Mouse (Mus musculus): ENCODE measurements around the gene Dnajc8.
"Not testable (repeated sequence)": the region's sequence is repeated elsewhere in the genome, so short reads cannot be mapped to it uniquely, and the experiment has no call there.

The Dnajc8 gene

GRCm38 (mm10) chr4:132567361-132567779 lies 32.0 kb downstream of the Dnajc8 start:
- peak; percentile 34 for DNase-seq (ENCODE audit: low read depth, low spot score)

DNA sequence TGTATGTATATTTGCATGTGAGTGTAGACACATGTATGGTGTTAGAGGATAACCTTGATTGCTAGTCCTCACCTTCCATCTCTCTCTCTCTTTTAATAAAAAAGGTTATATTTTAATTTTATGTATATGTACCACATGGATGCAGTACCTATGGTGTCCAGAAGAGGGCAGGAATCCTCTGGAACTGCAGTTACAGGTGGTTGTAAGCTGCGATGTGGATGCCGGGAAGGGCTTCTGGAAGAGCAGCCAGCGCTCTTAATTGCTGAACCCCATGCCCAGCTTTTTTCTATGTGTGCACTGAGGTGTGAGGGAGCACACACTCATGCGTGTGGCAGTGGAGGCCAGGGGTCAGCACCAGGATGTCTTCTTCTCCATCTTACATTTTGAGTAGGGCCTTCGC lies 33.8 kb downstream of the Dnajc8 start:
- no peak for DNase-seq (ENCODE audit: low read depth, low spot score)

DNA sequence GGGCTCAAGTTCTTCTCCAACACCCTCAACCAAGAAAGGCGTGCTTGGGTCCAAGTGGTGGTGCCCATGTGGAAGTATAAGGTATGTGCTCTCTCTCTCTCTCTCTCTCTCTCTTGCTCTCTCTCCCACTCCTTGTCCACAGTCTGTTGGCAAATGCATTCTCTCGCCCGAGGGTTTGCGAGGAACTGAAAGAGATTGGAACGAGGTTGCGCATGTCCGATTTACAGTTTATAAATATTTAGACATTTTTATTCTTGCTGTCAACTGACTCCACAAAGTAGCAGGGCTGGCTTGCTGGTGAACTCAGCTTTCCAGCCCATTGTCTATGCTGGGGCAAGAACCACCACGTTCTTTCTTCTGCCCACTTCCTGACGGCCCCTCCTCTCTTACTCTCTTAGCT lies 35.8 kb downstream of the Dnajc8 start:
- no peak for DNase-seq (ENCODE audit: low read depth, low spot score)

DNA sequence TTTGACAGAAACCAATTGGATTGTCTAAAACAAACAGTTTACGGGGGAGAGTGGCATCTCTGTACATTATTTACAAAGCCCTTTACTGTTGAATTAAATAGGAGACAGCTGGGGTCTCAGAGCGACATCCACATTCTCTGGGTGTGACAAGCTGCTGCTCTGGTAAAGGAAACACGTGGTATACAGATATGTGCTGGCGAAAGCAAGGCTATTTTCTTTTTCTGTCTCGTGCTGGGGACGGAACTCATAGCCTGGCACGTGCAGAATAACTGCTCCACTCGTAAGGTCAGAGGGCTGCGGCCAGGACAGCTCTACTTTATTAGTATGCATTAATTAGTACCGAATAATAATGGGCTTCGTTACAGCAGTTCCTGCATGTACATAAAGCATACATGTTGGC lies 38.0 kb downstream of the Dnajc8 start:
- DNase-seq (ENCODE audit: low read depth, low spot score): peak; percentile 18

- no peak for DNase-seq (ENCODE audit: low read depth, low spot score)
These were observed 39.5 kb downstream of the Dnajc8 start for GRCm38 (mm10) chr4:132574809-132575347.

DNA sequence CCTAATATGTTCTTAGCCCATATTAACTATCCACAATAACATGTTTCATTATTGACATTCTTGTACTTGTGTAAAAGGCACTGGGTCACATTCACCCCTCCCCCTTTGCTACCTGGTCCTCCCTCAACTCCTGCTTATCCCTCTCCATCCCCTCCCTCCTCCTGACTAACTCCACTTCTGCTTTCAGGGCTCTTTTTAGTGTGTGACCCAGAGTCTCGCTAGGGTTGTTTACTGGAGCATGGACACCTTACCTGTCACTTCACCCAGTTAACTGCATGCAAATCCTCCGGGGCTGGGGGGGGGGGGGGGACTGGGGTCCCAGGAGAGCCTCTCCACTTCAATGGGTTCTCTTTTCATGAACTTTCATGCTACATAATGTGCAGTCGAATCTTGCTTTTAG lies 48.4 kb downstream of the Dnajc8 start:
- no peak for DNase-seq (ENCODE audit: low read depth, low spot score)

GRCm38 (mm10) chr4:132584975-132585374 lies 49.6 kb downstream of the Dnajc8 start:
- no peak for DNase-seq (ENCODE audit: low read depth, low spot score)

GRCm38 (mm10) chr4:132586282-132586681 lies 50.9 kb downstream of the Dnajc8 start:
- DNase-seq (ENCODE audit: low read depth, low spot score): no peak

GRCm38 (mm10) chr4:132588512-132588911 lies 53.2 kb downstream of the Dnajc8 start:
- no peak for DNase-seq (ENCODE audit: low read depth, low spot score)

DNA sequence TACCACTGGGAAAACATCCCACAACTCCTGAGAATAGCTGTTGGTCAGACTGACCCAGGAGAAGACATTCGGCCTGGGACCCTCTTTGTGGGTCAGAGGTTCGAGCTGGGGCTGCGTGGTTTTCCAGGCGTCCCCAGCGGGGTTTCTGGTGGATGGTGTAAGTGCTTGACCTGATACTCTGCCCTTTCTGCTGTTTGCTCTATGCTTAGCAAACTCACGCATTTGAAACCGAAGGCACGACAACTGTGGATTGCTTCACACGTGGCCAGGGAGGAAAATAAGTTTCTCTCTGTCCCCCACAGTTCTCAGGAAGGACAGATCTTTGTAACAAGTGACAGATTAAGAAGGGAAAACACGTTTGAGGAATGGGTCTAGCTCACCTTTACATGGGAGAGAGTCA lies 55.3 kb downstream of the Dnajc8 start:
- DNase-seq (ENCODE audit: low read depth, low spot score): no peak

- peak; percentile 59 for DNase-seq (ENCODE audit: low read depth, low spot score)
These were observed 57.6 kb downstream of the Dnajc8 start for GRCm38 (mm10) chr4:132592958-132593357.

DNA sequence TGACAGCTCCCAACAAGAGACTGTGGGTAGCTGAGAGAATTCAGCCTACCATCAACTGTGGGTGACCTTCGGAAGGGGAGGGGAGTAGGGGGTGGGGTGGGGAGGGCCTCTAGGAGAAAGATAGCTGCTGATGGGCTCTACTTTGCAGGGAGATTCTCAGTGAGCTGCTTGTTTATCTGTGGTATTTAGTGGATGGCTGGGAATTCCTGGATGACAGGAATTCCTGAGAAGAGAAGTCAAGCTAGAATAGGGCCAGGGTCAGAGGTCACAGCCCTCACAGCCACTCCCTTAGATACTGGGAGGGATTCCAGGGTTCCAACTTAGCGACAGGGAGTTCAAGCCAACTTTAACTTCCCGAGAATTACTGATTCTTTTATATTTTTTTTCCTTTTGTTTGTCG lies 58.8 kb downstream of the Dnajc8 start:
- DNase-seq (ENCODE audit: low read depth, low spot score): no peak

DNA sequence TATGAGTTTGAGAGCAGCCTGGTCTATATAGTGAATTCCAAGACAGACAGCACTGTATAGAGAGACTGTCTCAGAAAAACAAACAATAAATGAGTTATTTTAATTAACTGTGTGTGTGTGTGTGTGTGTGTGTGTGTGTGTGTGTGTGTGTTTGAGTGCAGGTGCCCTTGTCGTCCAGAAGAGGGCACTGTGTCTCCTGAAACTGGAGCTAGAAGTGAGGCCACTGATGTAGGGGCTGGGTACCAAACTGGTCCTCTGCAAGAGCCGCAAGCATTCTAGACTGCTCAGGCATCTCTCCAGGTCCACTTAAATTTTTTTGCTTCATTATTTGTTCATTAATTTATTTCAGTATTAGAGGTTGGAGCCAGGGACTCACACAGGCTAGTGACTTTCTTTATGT lies 63.5 kb downstream of the Dnajc8 start:
- DNase-seq (ENCODE audit: low read depth, low spot score): no peak

DNA sequence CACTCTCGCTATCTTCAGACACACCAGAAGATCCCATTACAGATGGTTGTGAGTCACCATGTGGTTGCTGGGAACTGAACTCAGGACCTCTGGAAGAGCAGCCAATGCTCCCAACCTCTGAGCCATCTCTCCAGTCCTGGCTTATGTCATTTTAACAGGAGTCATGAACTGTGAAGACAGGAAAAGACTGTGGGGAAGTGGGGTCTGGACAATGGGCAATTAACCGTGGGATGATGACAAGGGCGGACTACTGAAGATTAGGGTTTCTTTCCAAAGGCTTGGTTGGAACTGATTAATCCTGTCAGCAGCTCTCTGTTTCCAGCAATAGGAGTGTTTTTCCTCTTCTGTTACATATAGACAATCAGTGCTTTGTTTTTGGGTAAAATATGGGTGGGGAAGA lies 64.4 kb downstream of the Dnajc8 start:
- DNase-seq (ENCODE audit: low read depth, low spot score): no peak

- DNase-seq (ENCODE audit: low read depth, low spot score): peak; percentile 34
These were observed 65.1 kb downstream of the Dnajc8 start for GRCm38 (mm10) chr4:132600465-132600864.

GRCm38 (mm10) chr4:132601242-132601641 lies 65.9 kb downstream of the Dnajc8 start:
- DNase-seq (ENCODE audit: low read depth, low spot score): not testable (repeated sequence)
